Mouse (Mus musculus): ENCODE measurements around the gene Gm20683.
"Not testable (repeated sequence)": the region's sequence is repeated elsewhere in the genome, so short reads cannot be mapped to it uniquely, and the experiment has no call there.

Gm20683 gene

DNA sequence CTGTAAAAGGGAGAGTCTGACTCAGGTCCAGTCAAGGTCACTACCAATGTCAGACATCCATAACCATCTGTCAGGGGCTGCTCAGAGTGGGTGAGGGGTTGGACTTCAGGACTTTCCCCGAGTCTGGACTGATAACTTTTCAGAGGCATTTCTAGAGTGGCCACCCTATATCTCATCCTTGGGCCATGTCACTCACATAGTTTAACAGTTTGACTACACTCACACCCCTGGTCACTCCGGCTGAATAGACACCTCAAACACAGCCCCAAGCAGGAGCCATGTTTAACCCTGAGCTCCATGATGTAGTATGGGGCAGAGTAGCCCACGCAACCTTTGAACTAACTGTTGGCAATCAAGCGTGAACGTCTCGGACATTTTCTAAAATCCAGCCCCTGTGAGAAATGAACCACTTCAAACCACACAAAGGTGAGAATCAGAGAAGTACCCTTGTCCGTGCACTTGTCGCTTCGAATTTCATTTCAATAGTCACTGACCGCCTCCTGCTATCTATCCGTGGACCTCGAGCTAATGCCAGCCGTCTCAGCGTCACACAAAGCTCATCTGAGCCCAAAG is 32.7 kb upstream of the Gm20683 start:
- ATAC-seq (ENCODE audit: low TSS enrichment): no peak

DNA sequence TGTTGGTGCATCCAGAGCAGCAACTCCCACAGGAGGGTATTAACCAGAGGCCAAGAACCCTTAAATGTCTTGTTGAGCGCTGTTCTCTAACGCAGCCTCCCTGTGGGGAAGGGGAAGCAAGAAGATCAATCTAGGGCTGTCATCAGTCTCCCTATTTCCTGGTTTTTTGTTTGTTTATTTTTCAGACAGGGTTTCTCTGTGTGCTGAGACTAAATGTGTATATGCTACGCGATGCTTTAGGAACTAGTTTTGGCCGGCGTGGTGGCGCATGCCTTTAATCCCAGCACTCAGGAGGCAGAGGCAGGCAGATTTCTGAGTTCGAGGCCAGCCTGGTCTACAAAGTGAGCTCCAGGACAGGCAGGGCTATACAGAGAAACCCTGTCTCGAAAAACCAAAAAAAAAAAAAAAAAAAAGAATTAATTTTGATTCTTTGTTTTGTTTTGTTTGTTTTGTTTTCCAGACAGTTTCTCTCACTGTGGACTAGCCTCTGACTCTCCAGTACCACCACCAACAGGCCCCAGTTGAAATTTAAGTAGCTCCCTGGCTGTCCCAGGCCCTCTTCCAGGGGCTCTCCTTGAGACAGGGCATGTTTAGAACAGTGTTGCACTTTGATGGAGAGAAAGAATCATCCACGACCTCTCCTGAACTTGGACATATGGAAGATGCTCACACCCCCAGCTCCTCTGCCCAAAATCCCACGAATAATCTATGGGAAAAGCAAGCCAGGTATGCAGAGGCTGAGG is 32.0 kb upstream of the Gm20683 start:
- no peak for ATAC-seq (ENCODE audit: low TSS enrichment)

DNA sequence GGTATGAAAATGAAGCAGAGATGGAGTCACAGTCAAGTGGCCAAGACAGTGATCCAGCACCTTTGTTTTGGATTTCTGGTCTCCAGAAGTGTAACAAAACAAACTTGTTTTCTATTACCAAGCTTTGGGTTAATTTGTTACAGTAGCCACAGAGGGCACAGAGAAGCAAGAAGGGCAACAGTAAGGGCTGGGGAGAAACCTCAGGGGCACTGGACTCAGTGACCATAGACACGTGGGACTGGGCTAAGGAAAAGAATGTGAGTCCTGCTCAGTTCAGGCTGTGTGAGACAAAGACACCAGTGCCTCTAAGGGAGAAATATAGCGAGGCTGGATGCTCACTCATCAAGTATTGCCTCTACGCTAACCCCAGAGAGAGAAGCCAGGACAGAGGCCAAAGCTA is 31.1 kb upstream of the Gm20683 start:
- ATAC-seq (ENCODE audit: low TSS enrichment): no peak

DNA sequence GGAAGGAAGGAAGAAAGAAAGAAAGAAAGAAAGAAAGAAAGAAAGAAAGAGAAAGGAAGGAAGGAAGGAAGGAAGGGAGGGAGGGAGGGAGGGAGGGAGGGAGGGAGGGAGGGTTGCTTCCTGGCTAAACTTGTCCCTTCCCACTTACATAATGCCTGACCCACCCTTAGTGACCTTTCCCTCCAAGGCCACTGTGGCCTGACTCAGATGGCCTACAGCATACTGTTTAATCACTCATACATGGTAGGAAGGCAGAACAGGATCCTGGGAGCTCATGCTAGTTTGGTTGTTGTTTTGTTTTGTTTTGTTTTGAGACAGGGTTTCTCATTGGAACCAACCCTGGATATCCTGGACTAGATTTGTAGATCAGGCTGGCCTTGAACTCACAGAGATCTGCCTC is 30.0 kb upstream of the Gm20683 start:
- not testable (repeated sequence) for ATAC-seq (ENCODE audit: low TSS enrichment)

DNA sequence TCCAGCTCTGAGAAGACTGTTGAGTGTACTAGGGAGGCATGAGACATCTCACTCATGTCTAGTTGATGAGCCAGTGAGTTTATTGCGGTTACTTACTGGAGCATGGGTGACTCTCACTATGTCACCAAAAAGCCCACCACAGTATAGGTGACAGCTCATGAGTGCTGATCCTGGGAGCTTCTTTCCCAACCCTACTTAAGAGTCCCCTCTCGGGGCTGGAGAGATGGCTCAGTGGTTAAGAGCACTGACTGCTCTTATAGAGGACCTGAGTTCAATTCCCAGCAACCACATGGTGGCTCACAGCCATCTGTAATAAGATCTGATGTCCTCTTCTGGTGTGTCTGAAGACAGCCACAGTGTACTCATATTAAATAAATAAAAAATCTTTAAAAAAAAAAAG is 28.4 kb upstream of the Gm20683 start:
- no peak for ATAC-seq (ENCODE audit: low TSS enrichment)

DNA sequence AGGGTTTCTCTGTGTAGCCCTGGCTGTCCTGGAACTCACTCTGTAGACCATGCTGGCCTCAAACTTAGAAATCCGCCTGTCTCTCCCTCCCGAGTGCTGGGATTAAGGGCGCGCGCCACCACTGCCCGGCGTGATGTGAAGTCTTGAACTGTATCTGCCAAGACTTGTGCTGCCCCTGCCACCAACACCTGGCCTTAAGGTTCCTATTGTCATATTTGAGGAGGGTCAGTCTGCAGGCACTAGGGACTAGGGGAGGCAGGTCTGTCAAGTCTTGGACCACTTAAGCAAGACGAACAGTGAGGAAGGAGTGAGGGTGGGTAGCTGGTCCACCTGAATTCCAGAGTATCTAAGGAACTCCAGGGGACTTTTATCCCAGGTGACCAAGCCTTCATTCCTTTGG is 27.9 kb upstream of the Gm20683 start:
- no peak for ATAC-seq (ENCODE audit: low TSS enrichment)

DNA sequence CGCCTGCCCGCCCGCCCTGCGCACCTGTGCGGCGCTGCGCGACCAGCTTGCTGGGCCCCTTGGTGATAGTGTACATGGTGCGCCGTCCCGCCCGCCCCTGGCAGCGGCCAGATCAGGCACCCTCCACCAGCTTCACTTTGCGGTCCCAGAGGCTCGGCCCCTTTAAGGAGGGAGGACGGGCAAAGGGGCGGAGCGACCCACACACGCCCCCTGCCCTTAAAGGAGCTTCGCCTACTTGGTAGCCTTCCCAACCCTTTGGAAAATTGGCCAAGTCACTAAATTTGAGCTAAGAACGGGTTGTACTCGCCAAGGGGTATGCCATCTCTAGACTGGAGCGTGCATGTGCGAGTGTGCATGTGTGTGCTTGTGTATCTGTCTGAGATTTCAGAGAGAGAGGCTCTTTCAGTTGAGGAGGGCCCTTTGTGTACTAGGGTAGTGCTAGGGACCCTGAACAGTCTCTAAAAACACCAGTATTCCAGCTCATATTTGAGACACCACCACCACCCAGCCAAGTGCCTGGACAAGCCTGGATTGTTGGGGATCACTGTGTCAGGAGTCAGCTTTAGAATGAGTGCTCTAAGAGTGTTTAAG is 27.1 kb upstream of the Gm20683 start, which contains the start of gene Mcrip2:
Gene Mcrip2, minus strand, starts transcription at position 164 of the 591 bp plus-strand sequence.
- ATAC-seq (ENCODE audit: low TSS enrichment): peak; percentile 86

DNA sequence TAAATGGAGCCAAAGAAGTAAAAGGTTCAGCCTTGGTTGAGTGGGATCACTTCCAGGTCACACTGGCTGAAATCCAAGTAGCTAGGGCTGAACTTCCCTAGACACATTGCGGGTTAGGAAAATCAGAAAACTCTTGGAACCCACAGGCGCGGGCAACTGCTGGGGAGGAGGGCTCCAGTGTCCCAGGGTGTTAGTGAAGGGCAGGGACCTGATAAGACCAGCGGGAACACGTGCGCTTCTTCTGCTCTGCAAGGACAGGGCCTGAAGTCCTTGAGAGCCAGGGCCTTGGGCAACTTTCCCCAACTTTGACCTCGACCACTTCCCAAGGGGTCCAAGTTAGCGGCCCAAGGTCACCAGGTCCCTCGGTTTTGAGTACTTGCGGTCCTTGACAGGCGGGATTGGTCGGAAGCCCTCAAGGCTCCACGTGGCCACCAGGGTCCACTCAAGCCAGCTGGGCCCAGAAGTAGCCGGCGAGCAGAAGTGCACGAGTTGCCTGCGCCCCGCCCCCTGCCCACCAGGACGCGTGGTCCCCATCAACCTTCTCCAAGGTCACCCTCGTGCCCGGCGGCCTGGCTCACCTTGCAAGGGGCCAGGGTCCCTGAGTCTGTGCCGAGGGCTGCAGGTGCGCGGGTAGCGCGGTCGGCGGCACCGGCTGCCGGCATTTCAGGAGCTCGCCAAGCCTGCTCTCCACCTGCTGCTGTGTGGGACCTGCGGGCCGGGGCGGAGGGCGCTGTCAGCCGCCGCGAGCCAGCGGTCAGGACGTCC is 26.5 kb upstream of the Gm20683 start:
- peak; percentile 9 for ATAC-seq (ENCODE audit: low TSS enrichment)

DNA sequence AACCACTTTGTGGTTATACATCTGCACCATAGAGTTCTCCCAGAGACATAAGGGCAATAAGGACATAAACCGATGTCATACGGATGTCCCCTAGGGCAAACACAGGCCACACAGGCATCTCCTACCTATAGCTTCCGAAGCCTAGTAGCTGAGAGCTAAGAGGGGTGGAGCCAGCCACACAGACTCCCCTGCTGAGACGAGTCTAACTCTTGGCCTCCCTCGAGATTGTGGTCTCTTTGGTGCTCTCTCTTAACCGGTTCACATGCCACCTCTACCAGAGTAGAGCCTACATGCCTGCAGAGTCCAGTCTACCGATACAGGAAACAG is 25.9 kb upstream of the Gm20683 start:
- no peak for ATAC-seq (ENCODE audit: low TSS enrichment)

DNA sequence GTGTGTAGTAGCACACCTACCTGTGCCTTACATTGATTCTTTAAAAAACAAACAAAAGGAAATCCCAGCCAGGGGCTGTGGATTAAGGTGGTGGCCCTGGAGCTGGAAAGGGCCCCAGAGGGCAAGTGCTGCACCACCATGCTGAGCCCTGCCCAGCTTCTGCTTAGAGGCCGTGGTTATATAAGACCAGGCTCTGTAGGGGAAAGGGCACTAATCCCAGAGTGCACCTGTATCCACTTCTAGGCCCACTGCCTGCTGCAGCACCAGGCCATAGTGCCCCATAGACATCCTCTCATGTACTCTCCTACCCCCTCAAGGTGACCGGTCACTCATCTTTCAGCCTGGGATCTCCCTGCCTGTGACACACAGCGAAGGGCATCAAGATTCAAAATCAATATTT is 24.6 kb upstream of the Gm20683 start:
- no peak for ATAC-seq (ENCODE audit: low TSS enrichment)

DNA sequence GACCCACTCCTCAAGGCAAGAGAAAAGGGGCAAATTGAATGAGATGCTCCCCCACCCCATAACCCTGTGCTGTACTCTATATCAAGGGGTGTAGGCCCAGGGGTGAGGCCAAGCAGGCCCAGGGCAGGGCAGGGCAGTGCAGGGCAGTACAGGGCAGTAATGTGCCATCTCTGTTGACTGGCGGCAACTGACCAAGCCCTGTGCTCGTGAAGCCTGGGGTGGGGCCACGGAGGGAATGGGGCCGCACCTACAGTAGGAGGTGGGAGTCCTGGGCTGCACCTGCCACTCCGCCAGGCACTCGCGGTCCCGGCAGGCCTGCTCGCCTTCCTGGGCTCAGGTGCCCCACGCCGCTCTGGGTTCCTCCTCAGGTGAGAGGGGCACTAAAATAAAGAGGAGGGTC is 23.7 kb upstream of the Gm20683 start:
- ATAC-seq (ENCODE audit: low TSS enrichment): no peak

DNA sequence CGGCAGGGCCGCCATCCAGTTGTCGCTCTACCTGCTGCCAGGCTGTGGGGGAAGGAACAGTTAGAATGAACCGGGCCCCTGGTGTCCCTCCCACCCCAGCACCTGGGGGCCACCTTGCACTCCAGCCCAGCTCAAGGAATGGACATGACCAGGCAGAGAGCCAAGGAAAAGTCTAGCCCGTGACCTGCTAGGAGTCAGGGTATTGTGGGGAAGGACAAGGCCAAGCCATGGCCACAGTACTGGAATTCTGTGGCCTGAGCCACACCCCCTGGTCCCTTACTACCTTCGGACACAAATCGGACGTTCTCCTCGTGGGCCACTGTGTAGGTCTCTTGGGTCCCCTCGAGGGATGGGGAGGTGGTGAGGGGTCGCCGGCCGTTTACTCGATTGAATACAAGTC is 22.7 kb upstream of the Gm20683 start:
- ATAC-seq (ENCODE audit: low TSS enrichment): no peak

DNA sequence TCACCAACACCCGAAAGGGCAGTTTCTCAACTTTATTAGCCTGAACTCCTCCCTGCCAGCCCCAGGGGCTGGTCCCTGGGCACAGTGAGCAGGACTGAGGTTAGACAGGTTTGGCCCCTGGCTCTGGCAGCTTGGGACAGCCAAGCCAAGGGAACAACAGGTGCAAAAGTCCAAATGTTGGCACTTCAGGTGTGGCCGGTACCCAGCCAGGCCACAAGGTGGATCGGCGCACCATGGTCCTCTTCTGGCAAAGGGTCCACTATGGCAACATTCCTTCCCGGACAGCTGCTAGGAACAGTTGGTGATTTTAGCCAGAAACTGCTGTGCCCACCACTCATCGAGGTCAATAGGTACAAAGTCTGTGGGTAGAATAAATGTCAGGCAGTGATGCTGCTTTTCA is 22.1 kb upstream of the Gm20683 start:
- ATAC-seq (ENCODE audit: low TSS enrichment): no peak

DNA sequence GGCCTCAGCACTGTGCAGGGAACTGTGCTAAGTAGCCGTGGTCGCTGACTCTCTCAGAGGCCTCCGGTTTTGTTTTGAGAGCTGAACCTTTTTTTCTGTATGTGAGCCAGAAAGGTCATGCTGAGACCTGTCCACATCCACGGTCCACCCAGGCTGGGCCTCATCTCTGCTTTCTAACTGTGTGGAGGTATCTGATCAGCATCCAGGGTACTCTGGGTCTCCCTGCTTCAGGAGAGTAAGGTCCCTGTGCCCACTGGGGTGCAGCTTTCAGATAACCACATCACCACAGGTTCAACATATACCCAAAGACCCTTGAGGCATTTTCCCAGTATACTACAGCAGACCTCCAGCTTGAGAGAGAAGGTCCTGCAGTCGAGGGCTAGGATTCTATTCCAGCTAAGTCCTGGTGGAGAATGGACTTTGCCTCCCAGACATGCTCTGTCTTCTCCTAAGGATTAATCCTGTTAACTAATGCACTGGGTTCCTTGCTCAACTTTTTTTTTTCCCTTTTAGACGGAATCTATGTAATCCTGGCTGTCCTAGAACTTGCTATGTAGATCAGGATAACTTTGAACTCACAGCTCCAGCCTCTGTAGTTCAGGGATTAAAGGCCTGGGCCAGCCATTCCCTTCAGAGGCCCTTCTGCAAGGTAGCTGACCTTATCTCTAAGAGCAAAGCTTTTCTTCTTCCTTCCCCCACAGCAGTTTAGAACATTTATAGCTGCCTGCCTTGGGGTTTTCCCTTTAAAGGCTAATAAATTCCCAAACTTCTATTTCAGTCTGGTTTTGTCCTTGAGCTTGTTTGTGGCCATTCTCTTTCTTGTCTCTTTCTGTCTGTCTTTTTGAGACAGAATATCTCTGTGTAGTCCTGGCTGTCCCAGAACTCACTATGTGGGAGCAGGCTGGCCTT is 20.4 kb upstream of the Gm20683 start:
- peak; percentile 20; the same call in 1 of the 2 replicates for ATAC-seq (ENCODE audit: low TSS enrichment)

DNA sequence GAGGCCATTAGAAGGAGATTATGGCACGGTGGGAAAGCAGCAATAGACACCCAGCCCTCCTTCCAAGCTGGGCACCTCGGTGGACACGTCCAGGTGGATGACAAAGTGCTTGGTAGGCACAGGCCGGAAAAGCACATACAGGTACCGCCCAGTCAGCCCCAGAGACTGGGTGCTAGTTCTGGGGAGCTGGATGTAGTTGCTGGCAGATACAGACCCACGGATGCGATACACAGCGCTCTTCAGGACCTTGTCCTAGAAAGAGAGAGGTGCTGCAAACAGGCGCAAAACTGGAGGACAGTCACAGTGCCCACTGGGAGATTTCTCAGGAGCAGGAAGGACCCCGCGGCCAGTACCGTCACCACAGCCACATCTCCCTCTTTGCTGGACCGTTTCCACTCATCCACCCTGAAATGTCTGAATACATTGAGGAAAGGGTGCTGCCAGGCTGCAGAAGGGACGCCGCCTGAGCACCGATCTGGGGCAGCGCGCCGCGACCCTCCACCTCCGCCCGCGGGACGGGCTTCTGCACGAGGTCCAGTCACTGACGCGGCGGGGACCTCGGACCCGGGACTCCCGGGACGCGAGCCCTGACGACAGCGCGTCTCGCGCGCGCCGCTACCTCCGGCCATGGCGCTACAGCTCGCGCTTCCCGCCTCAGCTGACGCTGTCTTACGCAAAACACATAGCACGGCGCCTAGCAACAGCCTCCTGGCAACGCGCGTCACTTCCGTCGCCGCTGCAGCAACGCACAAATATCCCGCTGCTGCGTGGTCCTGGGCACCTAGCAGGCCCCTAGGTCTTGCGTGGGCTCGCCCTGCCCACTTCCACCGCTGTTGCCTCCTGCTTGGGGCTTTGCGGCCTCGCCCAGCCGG is 19.5 kb upstream of the Gm20683 start, which contains the start of gene Wdr90:
Gene Wdr90, minus strand, starts transcription at position 670 of the 872 bp plus-strand sequence.
- ATAC-seq (ENCODE audit: low TSS enrichment): peak; percentile 97

DNA sequence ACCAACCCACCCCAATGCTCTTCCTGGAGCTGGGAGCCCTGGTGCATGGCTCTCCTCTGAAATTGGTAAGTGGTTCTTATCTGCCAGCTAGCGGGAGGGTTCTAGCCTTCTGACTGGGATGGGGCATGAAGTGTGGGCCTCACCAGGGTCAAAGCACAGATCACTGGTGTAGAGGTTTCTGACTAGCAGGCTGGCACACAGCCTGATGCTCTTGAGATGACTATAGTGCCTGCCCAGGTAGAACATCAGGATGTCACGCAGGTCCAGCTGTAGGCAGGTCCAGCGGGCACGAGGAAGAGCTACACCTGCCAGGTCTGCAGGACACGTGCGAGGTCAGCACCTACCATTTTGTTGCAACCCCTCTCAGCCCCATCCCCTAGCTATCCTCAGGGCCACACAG is 18.7 kb upstream of the Gm20683 start:
- ATAC-seq (ENCODE audit: low TSS enrichment): no peak

DNA sequence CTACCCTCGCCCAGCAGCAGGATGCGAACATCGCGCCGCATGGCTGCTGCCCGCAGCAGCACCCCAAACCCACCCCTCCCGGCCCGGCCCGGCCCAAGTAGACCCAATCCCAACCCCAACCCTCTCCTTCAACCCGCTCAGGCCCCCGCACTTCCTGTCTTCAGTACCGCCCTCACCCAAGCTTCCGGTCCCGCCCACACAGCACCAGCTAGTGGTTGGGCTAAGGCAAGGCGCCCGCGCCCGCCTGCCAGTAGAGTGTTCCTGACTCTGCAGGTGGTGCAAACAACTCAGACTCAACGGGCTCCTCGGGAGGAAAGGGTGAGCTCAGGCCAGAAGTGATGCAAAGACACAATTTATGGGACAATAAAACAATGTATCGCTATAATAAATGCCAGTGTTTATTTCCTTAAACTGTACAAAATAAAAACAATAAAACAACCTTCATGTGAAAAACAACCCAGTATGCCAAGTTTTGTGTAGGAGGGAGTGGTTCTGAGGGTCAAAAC is 2.9 kb upstream of the Gm20683 start, which contains the start of gene Rhot2:
Gene Rhot2, minus strand, starts transcription at position 456 of the 506 bp plus-strand sequence.
- peak; percentile 95 for ATAC-seq (ENCODE audit: low TSS enrichment)

DNA sequence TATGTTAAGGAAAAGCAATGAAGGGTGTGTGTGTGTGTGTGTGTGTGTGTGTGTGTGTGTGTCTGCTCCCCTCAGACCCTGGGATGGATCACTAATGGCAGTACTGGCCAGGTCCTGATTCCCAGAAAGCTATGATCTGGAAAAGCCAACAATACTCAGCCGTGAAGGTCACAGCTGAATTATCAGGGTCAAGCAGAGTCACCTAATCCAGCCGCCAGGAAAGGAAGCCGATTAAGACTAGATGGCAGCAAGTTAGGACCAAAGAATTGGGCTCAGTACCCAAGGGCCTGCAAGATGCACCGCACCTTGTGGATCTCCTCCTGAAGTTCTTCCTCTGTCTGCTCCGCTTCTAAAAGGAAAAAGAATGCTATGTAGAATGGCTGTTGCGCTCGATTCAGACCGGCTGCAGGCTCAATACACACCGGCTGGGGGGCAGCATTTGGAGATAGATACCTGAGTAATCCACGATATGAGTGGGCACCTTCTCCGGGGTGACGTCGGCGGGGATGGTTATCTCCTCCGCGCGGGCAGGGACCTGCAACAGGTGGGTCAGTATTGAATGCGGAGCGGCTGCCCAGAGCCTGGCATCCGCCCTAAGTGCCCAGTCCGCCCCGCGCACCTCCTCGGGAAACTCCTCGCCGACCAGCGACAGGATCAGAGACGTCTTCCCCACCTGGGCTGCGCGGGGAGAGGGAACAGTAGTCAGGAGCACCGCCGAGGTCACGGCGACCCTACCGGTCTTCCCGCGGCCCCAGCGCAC is 2.3 kb upstream of the Gm20683 start:
- 0 out of 2 replicates have a peak, but pooled peaks have one; percentile 5 for ATAC-seq (ENCODE audit: low TSS enrichment)

DNA sequence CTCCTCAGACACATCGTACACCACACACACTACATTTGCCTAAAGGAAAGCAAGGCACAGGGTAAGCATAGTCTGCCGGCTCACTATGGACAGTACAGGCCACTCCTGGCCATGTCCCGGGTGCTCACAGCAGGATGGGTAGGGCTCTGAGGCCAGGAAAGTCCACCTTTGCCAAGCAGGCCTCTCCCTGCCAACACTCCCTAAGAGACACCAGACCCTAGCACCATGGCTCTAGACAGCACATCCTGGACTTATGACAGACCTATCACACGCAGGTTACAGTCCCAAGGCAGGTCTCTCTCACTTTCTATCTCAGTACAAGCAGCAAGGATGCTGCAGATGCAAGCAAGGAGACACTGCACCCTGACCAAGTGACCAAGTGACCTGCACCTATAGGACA is 1.6 kb upstream of the Gm20683 start:
- ATAC-seq (ENCODE audit: low TSS enrichment): no peak

All from frontal cortex, adult (tissue).